Mouse (Mus musculus) kidney, postnatal 0 days (tissue): ENCODE measurements around the gene Rgs12. TPM values are rescaled to one million over a fixed set of nuclear protein-coding genes. Genes with fewer than 3 reads are reported as not detected.

ENCODE experiments used
- ATAC-seq: fragments of 200-750 bp; cut with Nextera tagmentation; replicated peaks from 2 replicates; pipeline ENCODE4 v1.8.0; 2017; ENCODE audit warnings: low read depth, moderate number of reproducible peaks, moderate TSS enrichment, moderate library complexity; ENCODE audit not compliant: low FRiP score
- DNase-seq: peaks from one replicate; pipeline ENCODE4 v3.0.0-alpha.2; 2016; ENCODE audit warnings: low spot score
- H3K27ac ChIP-seq: fragments of 300-500 bp; sonication (generic); 2 replicates; pipeline ENCODE4 v1.5.1; 2014; ENCODE audit warnings: mild to moderate bottlenecking
- H3K27me3 ChIP-seq: fragments of 300-500 bp; sonication (generic); 2 replicates; pipeline ENCODE4 v1.6.1; 2014; ENCODE audit warnings: low read length, mixed read lengths; ENCODE audit not compliant: insufficient read depth
- H3K36me3 ChIP-seq: fragments of 300-500 bp; sonication (generic); 2 replicates; pipeline ENCODE4 v1.6.1; 2014; ENCODE audit warnings: low read length, mixed read lengths; ENCODE audit not compliant: insufficient read depth
- H3K4me1 ChIP-seq: fragments of 300-500 bp; sonication (generic); replicated peaks from 2 replicates; pipeline ENCODE4 v1.6.1; 2014; ENCODE audit warnings: antibody characterized with exemption, low read length, mixed read lengths; ENCODE audit not compliant: insufficient read depth
- H3K4me2 ChIP-seq: fragments of 300-500 bp; sonication (generic); 2 replicates; pipeline ENCODE4 v1.6.1; 2014; ENCODE audit warnings: mild to moderate bottlenecking, low read length, moderate library complexity, mixed read lengths
- H3K4me3 ChIP-seq: fragments of 300-500 bp; sonication (generic); replicated peaks from 2 replicates; pipeline ENCODE4 v1.5.1; 2014; ENCODE audit warnings: low read depth, low read length
- H3K9ac ChIP-seq: fragments of 300-500 bp; sonication (generic); 2 replicates; pipeline ENCODE4 v1.6.1; 2014; ENCODE audit warnings: low read depth, low read length
- H3K9me3 ChIP-seq: fragments of 300-500 bp; sonication (generic); replicated peaks from 2 replicates; pipeline ENCODE4 v1.6.1; 2016; ENCODE audit warnings: low read length, inconsistent platforms, mixed read lengths
- CTCF ChIP-seq: IDR thresholded peaks from 2 replicates; pipeline ENCODE4 v1.5.1; 2016; ENCODE audit warnings: antibody characterized with exemption, low read depth, mild to moderate bottlenecking, moderate library complexity
- WGBS: fragments of 180-500 bp; shearing (Covaris S2); extraction: QIAGEN DNeasy Blood & Tissue Kit; methylation state at CpG from one replicate; pipeline ENCODE4 v1.1.7; 2014; 5-methylcytosine and 5-hydroxymethylcytosine counted together
- polyA plus RNA-seq: library from polyadenylated mRNA; unstranded; fragments of >200 nt; fragmentation: Nextera tagmentation; extraction: Ambion mirVana; gene quantifications from 2 replicates; pipeline ENCODE4 v1.2.1, GENCODE M21; 2015

Rgs12 gene
- polyA plus RNA-seq, 1 experiment from 2014 or later, result 17.5 TPM

DNA sequence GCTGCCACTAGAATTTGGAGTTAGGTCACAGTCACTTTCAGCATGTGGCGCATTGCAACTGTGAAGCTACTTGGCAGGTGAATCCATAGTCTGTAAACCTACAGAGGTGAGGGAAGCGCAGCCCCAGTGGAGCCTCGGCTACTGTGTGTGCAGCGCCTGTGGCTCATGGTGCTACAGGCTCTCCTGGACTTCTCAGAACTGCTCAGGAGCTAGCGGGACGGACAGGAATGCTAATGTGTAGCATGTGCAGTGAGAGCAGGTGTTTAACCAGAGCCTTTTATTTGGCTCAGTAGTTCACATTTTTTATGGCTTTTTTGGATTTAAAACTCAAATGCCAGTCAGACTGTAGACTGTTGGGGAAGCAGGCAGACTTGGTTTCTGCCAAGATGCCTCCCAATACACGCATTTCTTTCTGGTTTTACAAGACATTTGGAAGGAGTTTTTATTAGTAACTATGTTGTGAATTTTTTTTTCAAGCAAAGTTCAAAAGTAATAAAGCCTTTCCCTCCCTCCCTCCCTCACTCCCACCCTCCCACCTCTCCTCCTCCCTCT, 54.4 kb downstream of the Rgs12 start:
- no peak for TF ChIP-seq CTCF
- peaks cover 5% of the 10 kb centered on the region for H3K4me1 ChIP-seq
- no peaks in the 10 kb centered on the region for H3K27me3 ChIP-seq
- no peaks in the 10 kb centered on the region for H3K9me3 ChIP-seq
- 0 out of 2 replicates have a peak, but pooled peaks cover 2% of the 10 kb centered on the region for H3K36me3 ChIP-seq
- H3K9ac ChIP-seq, result 0 out of 2 replicates have a peak overlapping the region, but pooled peaks have one; percentile 3
- 51% methylated on average over 7 of the region's 7 CpGs for WGBS
- H3K4me2 ChIP-seq, result no peak overlapping the region
- no peak overlapping the region for H3K4me3 ChIP-seq
- 0 out of 2 replicates have a peak overlapping the region, but pooled peaks have one; percentile 9 for H3K27ac ChIP-seq
- ATAC-seq, result 0 out of 2 replicates have a peak, but pooled peaks have one; percentile 44
- no peak for DNase-seq

DNA sequence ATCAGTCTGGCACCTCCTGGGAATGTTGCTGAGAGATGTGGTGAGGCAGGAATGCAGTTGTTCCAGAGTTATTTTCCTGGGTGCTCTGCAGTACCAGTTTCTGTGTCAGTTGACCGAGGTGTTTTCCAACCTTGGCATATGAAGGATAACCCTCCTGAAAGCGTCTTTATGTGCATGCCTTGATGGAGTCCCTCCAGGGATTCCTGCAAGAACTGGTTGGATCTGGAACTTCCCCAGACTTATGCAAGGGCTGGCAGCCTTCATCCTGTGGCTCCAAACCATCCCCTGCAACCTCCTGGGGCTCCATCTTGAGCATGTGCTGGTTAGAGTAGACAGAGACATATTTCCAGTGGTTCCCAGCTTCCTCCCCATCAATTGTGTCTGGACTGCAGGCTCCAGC, 55.5 kb downstream of the Rgs12 start:
- DNase-seq (no peak), ATAC-seq (no peak)
- 0 out of 2 replicates have a peak, but pooled peaks cover 5% of the 10 kb centered on the region for H3K36me3 ChIP-seq
- peaks cover 5% of the 10 kb centered on the region for H3K4me1 ChIP-seq
- no peak overlapping the region for H3K9ac ChIP-seq
- WGBS, result 75% methylated on average over 2 of the region's 2 CpGs
- TF ChIP-seq CTCF, result no peak
- no peaks in the 10 kb centered on the region for H3K27me3 ChIP-seq
- no peaks in the 10 kb centered on the region for H3K9me3 ChIP-seq
- no peak overlapping the region for H3K27ac ChIP-seq
- no peak overlapping the region for H3K4me3 ChIP-seq
- H3K4me2 ChIP-seq, result no peak overlapping the region

DNA sequence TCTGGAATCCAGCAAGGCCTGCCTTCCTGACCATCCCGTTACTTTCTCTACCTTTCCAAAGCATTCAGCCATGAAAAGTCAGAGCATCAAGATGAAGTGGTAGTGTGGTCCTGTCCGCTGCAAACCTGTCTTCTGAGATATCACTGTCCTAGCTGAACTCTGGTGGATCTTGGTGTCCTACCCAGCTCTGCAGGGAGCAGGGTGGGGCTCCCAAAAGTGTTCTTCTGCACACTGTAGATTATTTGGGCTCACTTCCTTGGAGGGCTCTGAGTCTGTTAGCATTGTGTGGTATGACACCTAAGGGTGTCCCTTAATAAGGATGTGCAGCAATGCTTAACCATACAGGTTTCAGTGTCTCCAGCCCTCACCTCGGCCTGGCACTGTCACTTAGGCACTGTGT, 56.4 kb downstream of the Rgs12 start:
- Histone ChIP-seq H3K36me3 (0 out of 2 replicates have a peak, but pooled peaks cover 5% of the 10 kb centered on the region), H3K9me3 (no peaks in the 10 kb centered on the region), H3K4me1 (peaks cover 5% of the 10 kb centered on the region), H3K9ac (no peak overlapping the region), H3K4me2 (no peak overlapping the region), H3K27ac (no peak overlapping the region), H3K4me3 (no peak overlapping the region), H3K27me3 (no peaks in the 10 kb centered on the region)
- no peak for TF ChIP-seq CTCF
- no peak for DNase-seq
- ATAC-seq, result no peak
- 92% methylated on average over 3 of the region's 3 CpGs for WGBS

DNA sequence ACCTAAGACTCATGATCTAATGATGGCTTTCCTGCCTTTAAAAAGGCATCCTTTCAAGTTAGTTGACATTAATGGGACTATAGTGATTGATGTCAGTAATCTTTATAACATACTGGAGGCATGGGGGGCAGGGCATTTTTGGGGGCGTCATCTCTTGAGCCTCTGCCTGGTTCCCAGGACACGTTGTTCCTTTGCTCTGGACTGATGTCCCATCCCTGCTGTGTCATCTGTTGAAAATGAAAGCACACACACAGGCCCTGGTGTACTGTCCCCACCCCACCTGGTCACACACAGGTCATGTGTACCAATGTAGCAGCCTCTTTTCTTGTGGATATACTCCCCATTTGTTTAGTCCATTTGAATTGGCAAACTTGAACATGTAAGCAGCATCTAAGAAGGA, 57.4 kb downstream of the Rgs12 start:
- no peak for DNase-seq
- Histone ChIP-seq H3K27me3 (no peaks in the 10 kb centered on the region), H3K27ac (no peak overlapping the region), H3K4me2 (no peak overlapping the region), H3K9ac (no peak overlapping the region), H3K9me3 (no peaks in the 10 kb centered on the region), H3K4me1 (peaks cover 5% of the 10 kb centered on the region), H3K36me3 (0 out of 2 replicates have a peak, but pooled peaks cover 7% of the 10 kb centered on the region), H3K4me3 (no peak overlapping the region)
- TF ChIP-seq CTCF, result no peak
- no peak for ATAC-seq
- WGBS, result 66% methylated on average over 2 of the region's 2 CpGs

DNA sequence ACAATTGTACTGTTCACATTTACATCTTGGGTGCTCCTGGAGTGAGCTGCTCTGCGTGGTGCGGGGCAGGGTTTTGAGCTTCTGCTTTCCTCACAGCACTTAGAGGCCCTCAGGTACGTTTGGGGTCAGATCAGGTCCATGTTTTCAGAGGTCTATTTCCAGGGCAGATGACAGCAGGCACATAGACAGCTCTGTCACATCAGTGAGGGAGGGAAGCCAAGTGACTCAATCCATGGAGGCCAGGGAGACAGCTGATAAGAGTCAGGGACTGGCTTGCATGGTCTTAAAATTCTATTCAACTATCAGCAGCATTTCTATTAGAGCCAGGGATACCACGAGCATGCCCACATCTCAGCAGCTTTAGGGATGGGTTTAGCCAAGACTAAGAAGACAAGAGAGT, 59.9 kb downstream of the Rgs12 start:
- H3K27ac ChIP-seq, result no peak overlapping the region
- no peaks in the 10 kb centered on the region; the same call in 1 of the 2 replicates for H3K4me1 ChIP-seq
- H3K9me3 ChIP-seq, result no peaks in the 10 kb centered on the region
- no peak overlapping the region for H3K4me2 ChIP-seq
- H3K9ac ChIP-seq, result no peak overlapping the region
- DNase-seq, result no peak
- ATAC-seq, result no peak
- H3K36me3 ChIP-seq, result 0 out of 2 replicates have a peak, but pooled peaks cover 7% of the 10 kb centered on the region
- H3K27me3 ChIP-seq, result no peaks in the 10 kb centered on the region
- 92% methylated on average over 4 of the region's 4 CpGs for WGBS
- no peak overlapping the region for H3K4me3 ChIP-seq
- TF ChIP-seq CTCF, result no peak

DNA sequence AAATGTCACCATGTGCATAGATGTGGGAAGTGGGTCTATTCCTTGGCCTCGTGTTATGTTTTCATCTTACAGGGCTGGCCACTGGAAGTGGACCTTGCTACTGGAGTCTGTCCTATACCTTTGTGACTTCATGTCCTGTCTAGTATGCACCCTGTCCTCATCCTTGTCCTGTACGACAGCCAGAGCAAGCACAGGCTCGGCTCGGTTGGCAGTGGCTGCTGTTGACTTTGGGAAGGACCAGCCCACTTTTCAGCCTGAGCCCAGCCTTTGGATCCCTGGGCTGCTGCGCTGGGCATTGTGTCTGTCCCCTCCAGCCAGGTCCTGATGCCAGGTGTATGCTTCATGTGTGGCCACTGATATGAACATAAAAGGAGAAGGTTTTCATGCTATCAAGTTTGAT, 61.4 kb downstream of the Rgs12 start:
- Histone ChIP-seq H3K4me1 (no peaks in the 10 kb centered on the region), H3K27me3 (no peaks in the 10 kb centered on the region), H3K36me3 (0 out of 2 replicates have a peak, but pooled peaks cover 7% of the 10 kb centered on the region), H3K4me3 (no peak overlapping the region), H3K4me2 (no peak overlapping the region), H3K27ac (no peak overlapping the region), H3K9me3 (no peaks in the 10 kb centered on the region), H3K9ac (no peak overlapping the region)
- no peak for DNase-seq
- ATAC-seq, result no peak
- 65% methylated on average over 5 of the region's 5 CpGs for WGBS
- TF ChIP-seq CTCF, result no peak
